Mouse (Mus musculus) liver, adult 2 months (tissue): ENCODE results near the gene Gm29735.

Experiments
- CTCF ChIP-seq: fragments of 200-500 bp; IDR thresholded peaks from 2 replicates; pipeline ENCODE4 v1.5.1; 2011; ENCODE audit warnings: low read depth, low read length, control low read depth
- POLR2A ChIP-seq: fragments of 200-500 bp; IDR thresholded peaks from 2 replicates; pipeline ENCODE4 v1.6.1; 2011; ENCODE audit warnings: low read length, control low read depth; ENCODE audit not compliant: insufficient read depth; ENCODE audit errors: extremely low read depth

DNA sequence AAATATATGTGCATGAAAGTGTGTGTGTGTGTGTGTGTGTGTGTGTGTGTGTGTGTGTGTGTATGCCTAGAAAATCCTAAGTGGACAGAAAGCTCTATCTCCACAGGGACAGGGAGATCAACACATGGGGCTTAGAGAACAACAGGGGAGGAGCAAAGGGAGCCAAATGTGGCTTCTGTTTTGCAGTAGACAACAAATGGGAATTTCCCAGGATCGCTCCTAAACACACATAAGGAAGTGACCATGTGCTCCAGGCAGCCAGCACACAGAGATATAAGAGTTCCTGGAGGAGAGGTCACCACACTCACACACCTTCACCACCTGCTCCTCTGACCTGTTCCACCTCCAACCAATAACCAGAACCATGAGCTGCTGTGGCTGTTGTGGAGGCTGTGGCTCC, 44.2 kb upstream of the Gm29735 start, which contains the start of gene Krtap5-3:
- TF ChIP-seq CTCF: no peak
- TF ChIP-seq POLR2A: no peak
